Mouse (Mus musculus) hindbrain, embryonic 12.5 days (tissue): ENCODE results near the gene Esyt3. TPM values are rescaled to one million over a fixed set of nuclear protein-coding genes. Genes with fewer than 3 reads are reported as not detected.

Experiments
- polyA plus RNA-seq: library from polyadenylated mRNA; unstranded; fragments of >200 nt; fragmentation: Nextera tagmentation; extraction: Ambion mirVana; gene quantifications from 2 replicates; pipeline ENCODE4 v1.2.1, GENCODE M21; 2016

The Esyt3 gene
- polyA plus RNA-seq, 1 experiment from 2014 or later, result 0.52 TPM

Other genes starting within 250 kb of the Esyt3 start
- 2.2 and 4.5 TPM in 2 replicates for gene Pik3cb, start 217.9 kb downstream of the Esyt3 start, polyA plus RNA-seq
- gene Faiml, start 121.3 kb downstream of the Esyt3 start, polyA plus RNA-seq, result not detected in 2 replicates
- gene Cep70, start 115.2 kb downstream of the Esyt3 start, polyA plus RNA-seq, result 59.3 and 59.4 TPM in 2 replicates
- 28.1 and 36.2 TPM in 2 replicates for gene Mras, start 78.8 kb upstream of the Esyt3 start, polyA plus RNA-seq
- gene Nme9, start 92.9 kb upstream of the Esyt3 start, polyA plus RNA-seq, result 0.83 and 1.4 TPM in 2 replicates
- 40.7 and 42.6 TPM in 2 replicates for gene Armc8, start 210.3 kb upstream of the Esyt3 start, polyA plus RNA-seq
- gene Dbr1, start 217.2 kb upstream of the Esyt3 start, polyA plus RNA-seq, result 28.7 and 29.7 TPM in 2 replicates